Mouse (Mus musculus): ENCODE measurements around the gene Calr4. TPM values are rescaled to one million over a fixed set of nuclear protein-coding genes. Genes with fewer than 3 reads are reported as not detected.

Gene Calr4
- total RNA-seq (2023), result 1 to 10 TPM; 2.2 to 4.2 TPM

GRCm38 (mm10) chr4:109234185-109234584, at the start of gene Calr4:
TSS of gene Calr4 (plus strand) at chr4:109234485.

DNA sequence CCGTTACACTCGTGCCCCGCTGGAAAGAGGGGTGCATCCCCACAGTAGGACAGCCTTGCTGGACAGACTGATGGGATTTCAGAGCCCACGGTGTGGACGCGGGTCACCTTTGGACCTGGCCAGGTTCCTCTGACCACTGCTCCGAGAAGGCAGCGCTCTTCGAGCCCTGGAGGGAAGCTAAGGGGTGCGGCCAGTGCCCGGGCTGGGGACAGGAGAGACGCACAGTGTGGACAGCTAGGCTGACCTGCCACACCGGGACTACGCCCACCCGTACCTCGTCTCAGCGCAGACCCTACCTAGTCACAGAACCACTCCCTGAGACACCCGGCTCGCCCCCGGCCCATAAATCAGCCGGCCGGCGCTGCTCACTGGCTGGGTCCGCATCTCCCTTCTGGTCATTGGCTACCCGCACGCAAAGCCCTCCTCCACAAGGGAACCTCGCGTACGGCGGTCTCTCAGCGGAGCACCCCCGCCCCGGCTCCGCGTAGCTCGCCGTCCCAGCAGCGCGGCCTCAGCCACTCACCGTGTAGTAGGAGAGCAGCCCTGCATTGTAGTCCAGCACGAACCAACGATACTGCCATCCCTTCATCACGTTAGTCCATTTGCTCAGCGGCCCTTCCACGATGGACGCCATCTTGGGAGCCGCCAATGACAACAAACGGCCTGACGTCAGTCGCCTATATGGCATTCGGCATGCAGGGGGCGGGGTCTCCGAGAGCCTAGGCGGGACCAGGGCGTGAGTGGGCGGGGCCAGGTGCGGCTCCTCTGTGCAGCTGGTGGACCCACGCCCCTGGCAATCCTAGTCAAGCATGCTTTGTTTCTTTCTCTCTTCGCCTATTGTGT, 32.5 kb upstream of the Calr4 start, which contains the start of gene Osbpl9:
Osbpl9 (minus strand) TSS at position 691 of the 843 bp plus-strand sequence.

GRCm38 (mm10) chr4:109279689-109280458, 45.6 kb downstream of the Calr4 start, which contains the start of gene Eps15:
TSS of gene Eps15 (plus strand) at chr4:109280268.

Other genes starting within 250 kb of the Calr4 start
- gene Nrd1, start 233.8 kb upstream of the Calr4 start, total RNA-seq (2023), result 100 to 1,000 TPM; 165 to 172 TPM
- 100 to 1,000 TPM; 167 to 173 TPM for gene Osbpl9, start 32.2 kb upstream of the Calr4 start, total RNA-seq (2023)
- gene Eps15, start 45.8 kb downstream of the Calr4 start, total RNA-seq (2023), result 100 to 1,000 TPM; 106 to 112 TPM
- 1 to 10 TPM in 1 of 2 experiments, under 1 TPM in 1; 0.86 to 1.8 TPM for gene Ttc39a, start 172.1 kb downstream of the Calr4 start, total RNA-seq (2023)